Mouse (Mus musculus): ENCODE results near the gene Prkn.
"Not testable (repeated sequence)": the region's sequence is repeated elsewhere in the genome, so short reads cannot be mapped to it uniquely, and the experiment has no call there.

Prkn gene

GRCm38 (mm10) chr17:11124048-11124447 lies 283.9 kb downstream of the Prkn start:
- DNase-seq (ENCODE audit: low read depth in 2 of 2, low spot score in 2 of 2): no peak

- no peak for DNase-seq (ENCODE audit: low read depth in 2 of 2, low spot score in 2 of 2)
These were observed 287.0 kb downstream of the Prkn start for GRCm38 (mm10) chr17:11127217-11127616.

GRCm38 (mm10) chr17:11130919-11131318 lies 290.7 kb downstream of the Prkn start:
- no peak for DNase-seq (ENCODE audit: low read depth in 2 of 2, low spot score in 2 of 2)

GRCm38 (mm10) chr17:11142321-11142720 lies 302.1 kb downstream of the Prkn start:
- DNase-seq (ENCODE audit: low read depth in 2 of 2, low spot score in 2 of 2): no peak

- DNase-seq (ENCODE audit: low read depth in 2 of 2, low spot score in 2 of 2): no peak
These were observed 315.9 kb downstream of the Prkn start for GRCm38 (mm10) chr17:11156119-11156518.

- no peak for DNase-seq (ENCODE audit: low read depth in 2 of 2, low spot score in 2 of 2)
These were observed 317.4 kb downstream of the Prkn start for GRCm38 (mm10) chr17:11157536-11157935.

- no peak for DNase-seq (ENCODE audit: low read depth in 2 of 2, low spot score in 2 of 2)
These were observed 321.3 kb downstream of the Prkn start for GRCm38 (mm10) chr17:11161436-11161835.

GRCm38 (mm10) chr17:11162770-11163169 lies 322.6 kb downstream of the Prkn start:
- DNase-seq (ENCODE audit: low read depth in 2 of 2, low spot score in 2 of 2): no peak

- no peak for DNase-seq (ENCODE audit: low read depth in 2 of 2, low spot score in 2 of 2)
These were observed 347.2 kb downstream of the Prkn start for GRCm38 (mm10) chr17:11187356-11187755.

GRCm38 (mm10) chr17:11188494-11188893 lies 348.3 kb downstream of the Prkn start:
- no peak for DNase-seq (ENCODE audit: low read depth in 2 of 2, low spot score in 2 of 2)

- no peak for DNase-seq (ENCODE audit: low read depth in 2 of 2, low spot score in 2 of 2)
These were observed 350.1 kb downstream of the Prkn start for GRCm38 (mm10) chr17:11190306-11190705.

GRCm38 (mm10) chr17:11198134-11198533 lies 357.9 kb downstream of the Prkn start:
- DNase-seq (ENCODE audit: low read depth in 2 of 2, low spot score in 2 of 2): no peak

GRCm38 (mm10) chr17:11209063-11209462 lies 368.9 kb downstream of the Prkn start:
- not testable (repeated sequence) for DNase-seq (ENCODE audit: low read depth in 2 of 2, low spot score in 2 of 2)

- no peak for DNase-seq (ENCODE audit: low read depth in 2 of 2, low spot score in 2 of 2)
These were observed 370.8 kb downstream of the Prkn start for GRCm38 (mm10) chr17:11211006-11211405.

- DNase-seq (ENCODE audit: low read depth in 2 of 2, low spot score in 2 of 2): no peak
These were observed 371.4 kb downstream of the Prkn start for GRCm38 (mm10) chr17:11211591-11211990.

- no peak for DNase-seq (ENCODE audit: low read depth in 2 of 2, low spot score in 2 of 2)
These were observed 373.5 kb downstream of the Prkn start for GRCm38 (mm10) chr17:11213689-11214088.

- DNase-seq (ENCODE audit: low read depth in 2 of 2, low spot score in 2 of 2): no peak
These were observed 388.8 kb downstream of the Prkn start for GRCm38 (mm10) chr17:11229011-11229410.

- DNase-seq (ENCODE audit: low read depth in 2 of 2, low spot score in 2 of 2): no peak
These were observed 389.2 kb downstream of the Prkn start for GRCm38 (mm10) chr17:11229426-11229825.

GRCm38 (mm10) chr17:11230604-11231395 lies 390.6 kb downstream of the Prkn start:
- no peak for DNase-seq (ENCODE audit: low read depth in 2 of 2, low spot score in 2 of 2)

- no peak for DNase-seq (ENCODE audit: low read depth in 2 of 2, low spot score in 2 of 2)
These were observed 395.1 kb downstream of the Prkn start for GRCm38 (mm10) chr17:11235273-11235672.

- no peak for DNase-seq (ENCODE audit: low read depth in 2 of 2, low spot score in 2 of 2)
These were observed 404.9 kb downstream of the Prkn start for GRCm38 (mm10) chr17:11245040-11245439.

- no peak for DNase-seq (ENCODE audit: low read depth in 2 of 2, low spot score in 2 of 2)
These were observed 409.0 kb downstream of the Prkn start for GRCm38 (mm10) chr17:11249216-11249615.

GRCm38 (mm10) chr17:11260663-11261062 lies 420.5 kb downstream of the Prkn start:
- DNase-seq (ENCODE audit: low read depth in 2 of 2, low spot score in 2 of 2): no peak
